13 mouse cellular contexts compared by ENCODE assay signal in the genomic region with DNA sequence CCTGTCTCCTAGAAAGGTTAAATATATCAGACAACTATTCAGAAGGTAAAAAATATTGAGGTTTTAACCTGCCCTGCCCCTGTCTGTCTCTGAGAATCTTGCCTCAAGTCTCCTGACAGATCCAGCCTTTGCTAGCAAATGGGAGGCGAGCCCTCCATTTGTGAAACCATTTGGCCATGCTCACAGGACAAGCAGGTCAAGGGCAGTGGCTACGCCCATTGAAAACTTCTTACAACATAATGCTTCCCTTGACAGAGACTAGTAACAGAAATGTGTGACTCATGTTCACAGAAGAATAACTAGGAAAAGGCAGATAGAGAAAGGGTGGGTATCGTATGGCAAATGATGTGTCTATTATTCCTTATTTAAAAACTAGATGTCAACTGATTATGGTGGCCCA.
"Had no signal": no experiment of that assay in that cellular context is flagged by ENCODE, and none has a peak within 500 bp of the region (broad histone marks: within the 10 kb centered on the region; RNA-seq: fewer than 3 reads in every experiment).

No protein-coding gene starts in this region.

- DNase-seq: lung, adult 18-20 months; lung, embryonic 14.5 days; lung, postnatal 10 days; lung, postnatal 4 days; midbrain, embryonic 14.5 days; retina, postnatal 1 day; right cerebral cortex, adult 18-20 months; right cerebral cortex, postnatal 25 days; right cerebral cortex, postnatal 4 days; spleen, adult 18-20 months; thymus, adult 18-20 months; thymus, postnatal 14 days; thymus, postnatal 36 days had no signal
